Mouse (Mus musculus): ENCODE measurements around the gene Psd4. TPM values are rescaled to one million over a fixed set of nuclear protein-coding genes. Genes with fewer than 3 reads are reported as not detected.

The Psd4 gene
- polyA plus RNA-seq, 1 experiment, result not detected

GRCm38 (mm10) chr2:24393251-24393650 lies 25.9 kb downstream of the Psd4 start:
- Histone ChIP-seq H3K4me3 (no peak overlapping the region), H3ac (ENCODE audit: control insufficient read depth, insufficient read length) (no peak overlapping the region), H3K4me2 (ENCODE audit: low read depth) (no peak overlapping the region), H3K79me2 (ENCODE audit: control insufficient read depth, insufficient read depth) (no peaks in the 10 kb centered on the region), H3K27me3 (ENCODE audit: control insufficient read depth, insufficient read depth, insufficient read length) (no peaks in the 10 kb centered on the region), H3K36me3 (ENCODE audit: control insufficient read depth, insufficient read depth) (no peaks in the 10 kb centered on the region)
- TF ChIP-seq CEBPB (IDR thresholded peaks at IDR 0.05; ENCODE audit: insufficient read depth, poor library complexity, severe bottlenecking), result no peak
- no peak for TF ChIP-seq REST (IDR thresholded peaks at IDR 0.05; ENCODE audit: insufficient read depth, insufficient read length)
- no peak for TF ChIP-seq SRF (IDR thresholded peaks at IDR 0.05; ENCODE audit: control insufficient read depth, insufficient read length, low read depth)
- TF ChIP-seq POLR2A (IDR thresholded peaks at IDR 0.05; ENCODE audit: insufficient read length, low read depth), result no peak
- no peak for TF ChIP-seq POLR2AphosphoS2 (IDR thresholded peaks at IDR 0.05; ENCODE audit: insufficient read length, low read depth)
- no peak for TF ChIP-seq MYOG (IDR thresholded peaks at IDR 0.05; ENCODE audit: control insufficient read depth in 1 of 3, insufficient read depth in 1 of 3, insufficient read length in 2 of 3, low read depth in 2 of 3)
- TF ChIP-seq TCF3 (IDR thresholded peaks at IDR 0.05; ENCODE audit: insufficient read length, low read depth), result no peak
- no peak for TF ChIP-seq USF1 (IDR thresholded peaks at IDR 0.05; ENCODE audit: low read depth)
- TF ChIP-seq E2F4 (IDR thresholded peaks at IDR 0.05; ENCODE audit: insufficient read depth), result no peak
- no peak for TF ChIP-seq TCF12 (IDR thresholded peaks at IDR 0.05; ENCODE audit: insufficient read depth, poor library complexity, severe bottlenecking)
- no peak for TF ChIP-seq MYOD1 (IDR thresholded peaks at IDR 0.05; ENCODE audit: control insufficient read depth in 1 of 3, insufficient read length in 2 of 3, low read depth in 2 of 3)

GRCm38 (mm10) chr2:24397115-24397514 lies 29.7 kb downstream of the Psd4 start:
- H3ac ChIP-seq (ENCODE audit: control insufficient read depth, insufficient read length), result no peak overlapping the region
- no peaks in the 10 kb centered on the region for H3K36me3 ChIP-seq (ENCODE audit: control insufficient read depth, insufficient read depth)
- H3K4me2 ChIP-seq (ENCODE audit: low read depth), result no peak overlapping the region
- TF ChIP-seq POLR2AphosphoS2 (IDR thresholded peaks at IDR 0.05; ENCODE audit: insufficient read length, low read depth) (no peak), POLR2A (IDR thresholded peaks at IDR 0.05; ENCODE audit: insufficient read length, low read depth) (no peak), E2F4 (IDR thresholded peaks at IDR 0.05; ENCODE audit: insufficient read depth) (no peak), MYOG (IDR thresholded peaks at IDR 0.05; ENCODE audit: control insufficient read depth in 1 of 3, insufficient read depth in 1 of 3, insufficient read length in 2 of 3, low read depth in 2 of 3) (no peak), REST (IDR thresholded peaks at IDR 0.05; ENCODE audit: insufficient read depth, insufficient read length) (no peak), TCF3 (IDR thresholded peaks at IDR 0.05; ENCODE audit: insufficient read length, low read depth) (no peak), USF1 (IDR thresholded peaks at IDR 0.05; ENCODE audit: low read depth) (no peak), MYOD1 (IDR thresholded peaks at IDR 0.05; ENCODE audit: control insufficient read depth in 1 of 3, insufficient read length in 2 of 3, low read depth in 2 of 3) (no peak), CEBPB (IDR thresholded peaks at IDR 0.05; ENCODE audit: insufficient read depth, poor library complexity, severe bottlenecking) (no peak), MAX (IDR thresholded peaks at IDR 0.05; ENCODE audit: low read depth) (no peak), SRF (IDR thresholded peaks at IDR 0.05; ENCODE audit: control insufficient read depth, insufficient read length, low read depth) (no peak), TCF12 (IDR thresholded peaks at IDR 0.05; ENCODE audit: insufficient read depth, poor library complexity, severe bottlenecking) (no peak)
- H3K27me3 ChIP-seq (ENCODE audit: control insufficient read depth, insufficient read depth, insufficient read length), result no peaks in the 10 kb centered on the region
- H3K79me2 ChIP-seq (ENCODE audit: control insufficient read depth, insufficient read depth), result no peaks in the 10 kb centered on the region
- H3K4me3 ChIP-seq, result no peak overlapping the region

- TF ChIP-seq POLR2A (IDR thresholded peaks at IDR 0.05; ENCODE audit: insufficient read length, low read depth) (no peak), TCF12 (IDR thresholded peaks at IDR 0.05; ENCODE audit: insufficient read depth, poor library complexity, severe bottlenecking) (no peak), REST (IDR thresholded peaks at IDR 0.05; ENCODE audit: insufficient read depth, insufficient read length) (no peak), E2F4 (IDR thresholded peaks at IDR 0.05; ENCODE audit: insufficient read depth) (no peak), MYOG (IDR thresholded peaks at IDR 0.05; ENCODE audit: control insufficient read depth in 1 of 3, insufficient read depth in 1 of 3, insufficient read length in 2 of 3, low read depth in 2 of 3) (no peak), POLR2AphosphoS2 (IDR thresholded peaks at IDR 0.05; ENCODE audit: insufficient read length, low read depth) (no peak), TCF3 (IDR thresholded peaks at IDR 0.05; ENCODE audit: insufficient read length, low read depth) (no peak), SRF (IDR thresholded peaks at IDR 0.05; ENCODE audit: control insufficient read depth, insufficient read length, low read depth) (no peak), USF1 (IDR thresholded peaks at IDR 0.05; ENCODE audit: low read depth) (no peak), CEBPB (IDR thresholded peaks at IDR 0.05; ENCODE audit: insufficient read depth, poor library complexity, severe bottlenecking) (no peak), MAX (IDR thresholded peaks at IDR 0.05; ENCODE audit: low read depth) (no peak), MYOD1 (IDR thresholded peaks at IDR 0.05; ENCODE audit: control insufficient read depth in 1 of 3, insufficient read length in 2 of 3, low read depth in 2 of 3) (no peak)
- Histone ChIP-seq H3ac (ENCODE audit: control insufficient read depth, insufficient read length) (no peak overlapping the region), H3K27me3 (ENCODE audit: control insufficient read depth, insufficient read depth, insufficient read length) (peaks cover 16% of the 10 kb centered on the region), H3K36me3 (ENCODE audit: control insufficient read depth, insufficient read depth) (no peaks in the 10 kb centered on the region), H3K4me3 (no peak overlapping the region), H3K79me2 (ENCODE audit: control insufficient read depth, insufficient read depth) (no peaks in the 10 kb centered on the region), H3K4me2 (ENCODE audit: low read depth) (no peak overlapping the region)
These were observed 33.3 kb downstream of the Psd4 start for GRCm38 (mm10) chr2:24400711-24401110.

- Histone ChIP-seq H3K36me3 (ENCODE audit: control insufficient read depth, insufficient read depth) (no peaks in the 10 kb centered on the region), H3K4me3 (no peak overlapping the region), H3K4me2 (ENCODE audit: low read depth) (peak overlapping the region; percentile 14), H3ac (ENCODE audit: control insufficient read depth, insufficient read length) (no peak overlapping the region), H3K27me3 (ENCODE audit: control insufficient read depth, insufficient read depth, insufficient read length) (peaks cover 16% of the 10 kb centered on the region), H3K79me2 (ENCODE audit: control insufficient read depth, insufficient read depth) (no peaks in the 10 kb centered on the region)
- no peak for TF ChIP-seq MYOG (IDR thresholded peaks at IDR 0.05; ENCODE audit: control insufficient read depth in 1 of 3, insufficient read depth in 1 of 3, insufficient read length in 2 of 3, low read depth in 2 of 3)
- TF ChIP-seq MAX (IDR thresholded peaks at IDR 0.05; ENCODE audit: low read depth), result no peak
- TF ChIP-seq REST (IDR thresholded peaks at IDR 0.05; ENCODE audit: insufficient read depth, insufficient read length), result no peak
- TF ChIP-seq SRF (IDR thresholded peaks at IDR 0.05; ENCODE audit: control insufficient read depth, insufficient read length, low read depth), result no peak
- TF ChIP-seq E2F4 (IDR thresholded peaks at IDR 0.05; ENCODE audit: insufficient read depth), result no peak
- TF ChIP-seq POLR2AphosphoS2 (IDR thresholded peaks at IDR 0.05; ENCODE audit: insufficient read length, low read depth), result no peak
- TF ChIP-seq TCF12 (IDR thresholded peaks at IDR 0.05; ENCODE audit: insufficient read depth, poor library complexity, severe bottlenecking), result no peak
- no peak for TF ChIP-seq CEBPB (IDR thresholded peaks at IDR 0.05; ENCODE audit: insufficient read depth, poor library complexity, severe bottlenecking)
- TF ChIP-seq TCF3 (IDR thresholded peaks at IDR 0.05; ENCODE audit: insufficient read length, low read depth), result no peak
- no peak for TF ChIP-seq USF1 (IDR thresholded peaks at IDR 0.05; ENCODE audit: low read depth)
These were observed 38.1 kb downstream of the Psd4 start for GRCm38 (mm10) chr2:24405345-24406012.

All from myocyte (in vitro differentiated cells).